Mouse (Mus musculus): ENCODE measurements at regions not wholly inside any gene's neighbourhood (a gene's known extent, or its start where the extent isn't known, plus 50 kb on each side); places are given as distances from the start of the nearest gene placed in this dataset.

GRCm38 (mm10) chr11:24226755-24227154 is 148.9 kb downstream of the Bcl11a start:
- no peak for TF ChIP-seq POLR2A (IDR thresholded peaks at IDR 0.05; ENCODE audit: low read depth, low read length)
- TF ChIP-seq CTCF (conservative IDR thresholded peaks at IDR 0.05; ENCODE audit: insufficient read depth, insufficient read length, low read depth, low read length): no peak

All from kidney, adult 2 months (tissue).